Mouse (Mus musculus): ENCODE measurements around the gene Brd2.

The Brd2 gene

DNA sequence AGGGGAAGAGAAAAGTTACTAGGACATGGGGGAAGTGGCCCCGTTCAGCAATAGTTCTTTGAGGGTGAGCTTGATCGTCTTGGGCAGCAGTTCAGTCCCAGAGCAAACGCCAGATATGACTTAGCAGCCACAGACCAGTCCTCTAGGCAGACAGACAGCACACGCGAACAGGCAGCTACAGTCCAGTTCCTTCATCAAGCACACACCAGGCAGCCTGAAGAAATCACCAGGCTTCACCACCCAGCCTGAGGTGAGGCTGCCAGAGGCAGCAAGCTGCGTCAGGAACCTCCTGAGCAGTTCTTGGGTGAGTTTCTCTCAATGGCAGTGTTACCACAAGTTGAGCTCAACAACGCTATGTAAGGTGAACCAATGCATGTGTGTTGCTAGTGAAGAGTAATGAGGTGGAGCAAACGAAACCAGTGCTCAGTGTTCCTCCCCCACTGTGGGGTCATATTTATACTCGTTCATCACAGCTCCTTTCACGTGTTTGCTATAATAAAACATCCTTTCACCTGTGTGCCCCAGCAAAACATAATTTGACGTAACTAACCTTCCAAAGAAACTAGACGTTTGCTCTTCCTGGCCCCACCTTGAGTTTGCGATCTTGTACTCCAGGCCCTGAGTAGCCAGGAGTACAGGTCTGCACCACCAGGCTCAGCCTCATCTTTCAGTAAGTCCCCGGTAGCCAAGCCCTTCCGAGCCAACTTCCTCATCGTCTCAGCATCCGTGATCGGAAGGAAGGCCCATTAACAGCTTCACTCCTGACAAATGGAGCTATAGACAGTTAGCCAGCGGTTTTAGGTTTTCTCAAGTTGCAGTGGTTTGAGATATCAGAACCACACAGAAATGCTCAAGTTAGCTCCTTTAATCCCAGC is 7.9 kb upstream of the Brd2 start:
- DNase-seq: no peak

DNA sequence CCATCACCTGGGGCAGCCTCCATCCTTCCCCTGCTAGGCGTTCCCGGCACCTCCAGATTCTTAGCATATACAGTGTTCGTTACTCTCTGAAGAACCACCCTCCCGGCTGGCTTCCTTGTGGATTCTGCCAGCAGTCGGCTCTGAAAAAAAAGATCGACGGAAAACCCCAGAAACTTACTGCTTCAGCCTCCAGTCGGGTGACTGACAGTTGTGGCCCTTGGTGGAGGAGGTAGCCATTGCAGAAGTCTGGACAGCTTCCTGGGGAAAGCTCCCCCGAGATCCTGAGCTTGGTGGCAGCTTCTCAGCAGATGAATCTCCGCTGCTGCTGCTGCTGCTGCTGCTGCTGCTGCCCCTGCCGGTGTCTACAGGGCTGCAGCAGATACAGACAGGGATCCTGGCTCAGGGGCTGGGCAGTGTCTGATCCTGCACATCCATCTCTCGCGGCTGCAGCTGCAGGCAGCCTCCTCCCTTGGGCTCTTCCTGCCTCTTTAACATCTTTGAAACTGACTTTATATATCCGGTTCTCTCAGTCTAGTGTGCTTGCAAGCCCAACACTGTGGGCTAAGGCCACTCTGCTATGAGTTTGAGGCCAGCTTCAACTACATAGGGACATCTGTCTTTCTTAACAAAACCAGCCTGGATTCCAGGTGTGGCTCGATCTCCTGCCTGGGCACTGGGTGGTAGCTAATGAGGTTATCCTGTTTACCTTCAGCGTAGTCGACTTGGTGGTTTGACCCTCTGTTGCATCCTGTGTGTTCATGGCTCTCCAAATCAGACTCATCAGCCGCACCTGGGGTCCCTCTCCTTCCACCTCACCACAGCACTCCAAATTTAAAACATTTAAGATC is 6.7 kb upstream of the Brd2 start:
- peak in 1 of 2 experiments; percentile 29 for DNase-seq

DNA sequence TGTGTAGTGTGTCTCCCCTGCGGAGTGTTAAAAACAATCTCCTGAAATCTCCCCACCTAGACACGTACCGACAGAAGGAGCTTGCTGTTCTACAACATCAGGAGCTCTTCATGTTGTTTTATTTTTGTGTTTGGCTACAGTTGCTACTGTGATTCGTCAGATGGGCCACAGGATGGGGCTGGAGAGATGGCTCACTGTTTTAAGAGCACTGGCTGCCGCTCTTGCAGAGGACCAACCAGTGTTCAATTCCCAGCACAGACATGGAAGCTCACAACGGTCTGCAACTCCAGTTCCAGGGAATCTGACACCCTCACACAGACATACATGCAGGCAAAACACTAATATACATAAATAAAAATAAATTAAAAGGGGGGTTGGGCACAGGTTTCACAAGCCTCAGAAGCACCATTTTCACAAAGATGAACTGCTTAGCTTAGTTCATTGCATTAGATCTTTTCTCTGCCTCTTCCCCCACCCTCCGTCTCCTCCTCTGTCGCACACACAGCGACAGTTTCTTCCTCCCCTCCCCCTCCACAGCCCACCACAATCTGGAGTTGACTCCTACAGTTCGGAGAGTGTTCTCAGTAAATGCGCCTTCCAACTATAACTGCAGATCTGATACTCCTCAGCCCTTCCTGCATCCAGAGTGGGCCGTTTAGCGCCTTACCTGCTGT is 6.0 kb upstream of the Brd2 start:
- no peak for DNase-seq

DNA sequence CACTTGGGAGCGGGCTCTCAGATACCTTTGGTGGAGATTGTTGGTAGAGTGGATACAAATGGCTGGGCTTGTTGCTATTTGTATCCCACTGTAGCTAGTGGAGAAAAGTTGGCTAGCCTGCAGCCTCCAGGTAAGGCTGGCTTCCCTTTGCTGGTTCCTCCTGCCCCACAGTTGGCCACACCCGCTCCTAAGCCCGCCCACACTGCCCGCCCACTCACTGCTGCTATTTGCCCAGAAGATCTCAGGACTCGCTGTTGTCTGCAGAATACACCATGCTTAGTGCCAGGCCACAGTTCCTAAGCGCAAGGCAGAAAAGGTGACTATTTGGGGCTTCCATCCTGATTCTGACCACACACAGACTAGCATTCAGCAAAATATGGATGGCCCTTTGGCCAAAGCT is 5.0 kb upstream of the Brd2 start:
- DNase-seq: peak; percentile 78 to 82

DNA sequence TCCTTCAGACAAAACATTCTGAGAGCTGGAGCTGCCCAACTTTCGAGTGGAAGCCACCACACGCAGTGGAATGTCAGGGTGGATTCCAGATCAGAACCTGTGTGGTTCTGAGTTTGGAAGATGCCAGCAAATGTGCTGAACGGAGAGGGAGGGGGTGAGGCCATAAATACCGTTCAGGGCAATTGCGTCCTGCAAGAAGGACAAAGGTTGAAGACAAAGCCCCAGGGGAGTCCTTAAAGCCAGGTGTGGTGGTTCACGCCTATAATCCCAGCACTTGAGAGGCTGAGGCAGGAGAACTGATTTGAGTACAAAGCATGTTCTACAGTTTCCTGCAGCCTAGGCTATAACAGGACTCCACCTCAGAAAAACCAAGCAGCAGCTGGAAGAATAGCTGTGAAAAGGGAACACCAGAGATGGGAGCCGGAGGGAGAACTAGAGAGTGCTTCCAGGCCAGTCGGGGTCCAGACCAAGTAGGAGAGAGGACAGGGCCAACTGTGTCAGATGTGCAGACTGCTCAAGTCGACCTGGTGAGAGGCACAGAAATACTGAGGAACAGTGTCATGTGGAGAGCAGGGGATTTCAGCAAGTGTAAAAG is 4.5 kb upstream of the Brd2 start:
- no peak for DNase-seq

DNA sequence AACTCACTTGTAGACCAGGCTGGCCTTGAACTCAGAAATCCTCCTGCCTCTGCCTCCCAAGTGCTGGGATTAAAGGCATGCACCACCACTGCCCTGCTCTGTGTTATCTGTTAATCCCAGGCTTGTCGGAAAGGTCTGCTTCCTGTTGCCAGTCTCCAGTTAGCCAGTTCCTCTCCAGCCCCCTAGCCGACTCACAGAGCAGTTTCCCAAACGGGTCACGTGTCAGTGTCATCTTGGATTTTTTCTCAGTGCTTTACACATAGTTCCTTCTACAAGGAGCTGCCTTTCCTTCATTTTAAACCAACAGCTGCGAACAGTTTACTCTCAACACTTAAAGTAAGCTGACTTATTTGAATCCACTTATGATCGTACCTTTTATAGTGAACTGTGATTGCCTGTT is 2.2 kb upstream of the Brd2 start:
- DNase-seq: no peak

DNA sequence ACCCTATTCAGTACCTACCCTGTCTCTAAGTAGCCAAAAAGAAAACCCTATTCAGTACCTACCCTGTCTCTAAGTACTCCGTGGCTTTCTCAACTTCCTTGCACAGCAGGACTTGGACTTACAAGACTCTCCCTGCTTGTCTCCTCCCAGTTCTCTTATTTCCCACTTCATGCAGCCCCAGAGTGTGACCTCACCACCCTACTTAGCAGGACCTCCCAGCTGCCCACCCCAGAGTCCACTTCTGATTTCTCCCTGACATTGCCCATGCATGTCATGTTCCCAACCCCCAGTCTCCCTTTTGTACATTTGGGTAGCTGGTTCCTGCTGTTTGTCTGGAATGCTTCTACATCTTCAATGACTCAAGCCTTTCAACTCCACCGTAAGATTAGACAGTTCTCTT is 1.1 kb upstream of the Brd2 start:
- no peak for DNase-seq

DNA sequence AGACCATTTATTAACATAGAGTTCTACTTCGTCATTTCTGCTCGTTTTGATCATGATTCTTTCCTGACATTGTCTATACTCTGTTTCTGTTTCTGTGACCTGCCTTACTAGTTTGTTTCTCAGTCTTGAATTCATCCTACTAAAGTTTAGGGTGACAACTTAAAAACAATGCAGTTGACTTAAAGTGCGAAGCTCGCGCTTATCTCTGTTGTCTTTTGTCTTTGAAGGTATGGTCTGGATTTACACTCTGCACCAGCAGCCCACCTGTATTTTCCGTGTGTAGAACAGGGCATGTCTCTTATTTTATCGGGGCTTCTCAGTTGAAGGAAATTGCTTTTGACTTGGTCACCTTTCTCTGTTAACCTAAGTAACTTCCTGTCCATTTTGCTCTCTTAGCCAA is 677 bp upstream of the Brd2 start:
- DNase-seq: no peak

DNA sequence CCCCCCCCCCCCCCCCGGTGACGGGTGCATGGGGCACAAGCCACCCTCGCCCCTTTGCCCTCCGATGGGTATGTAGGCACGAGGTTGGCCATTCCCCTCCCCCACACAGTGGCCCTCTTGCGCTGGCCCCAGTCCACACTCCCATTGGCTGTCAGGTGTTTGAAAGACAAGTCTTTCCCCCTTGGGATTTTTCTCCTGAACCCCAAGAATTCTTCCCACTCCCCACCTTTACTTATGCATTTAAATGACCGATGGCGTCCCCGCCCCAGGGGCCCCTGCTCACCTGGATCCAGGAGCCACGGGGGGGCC is 601 bp downstream of the Brd2 start:
- DNase-seq: no peak

DNA sequence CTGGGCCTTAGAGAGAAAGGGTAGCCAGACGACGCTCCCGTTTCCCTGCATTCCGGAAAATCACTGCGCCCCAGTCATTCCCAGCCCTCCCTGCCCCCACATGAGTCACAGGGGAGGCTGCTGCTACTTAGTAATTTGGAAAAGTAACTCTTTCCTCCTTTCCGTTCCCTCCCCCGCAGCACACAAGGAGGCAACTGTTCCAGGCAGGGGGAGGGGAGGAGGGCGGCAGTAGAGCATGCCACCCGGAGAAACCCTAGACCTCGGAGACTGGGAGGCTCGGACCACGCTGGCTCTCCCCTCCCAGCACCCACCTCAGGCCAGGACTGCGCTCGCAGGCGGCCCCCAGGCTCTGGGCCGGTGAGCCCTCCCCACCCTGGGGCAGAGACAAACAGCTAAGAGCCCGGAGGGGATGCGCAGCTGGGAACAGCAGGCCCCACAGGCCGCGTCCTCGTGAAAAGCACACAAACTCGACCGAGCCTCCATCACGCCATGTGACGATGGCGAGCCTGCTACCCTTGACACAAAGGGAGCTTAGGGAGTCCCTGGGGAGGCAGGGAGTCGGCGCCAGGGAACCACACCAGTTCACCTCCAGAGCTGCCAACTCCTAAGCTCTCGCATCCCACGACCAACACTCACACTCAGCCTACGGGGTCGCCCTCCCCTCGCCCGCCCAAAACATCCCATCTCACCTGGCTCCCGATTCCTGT is 1.1 kb downstream of the Brd2 start:
- peak; percentile 61 to 67 for DNase-seq

DNA sequence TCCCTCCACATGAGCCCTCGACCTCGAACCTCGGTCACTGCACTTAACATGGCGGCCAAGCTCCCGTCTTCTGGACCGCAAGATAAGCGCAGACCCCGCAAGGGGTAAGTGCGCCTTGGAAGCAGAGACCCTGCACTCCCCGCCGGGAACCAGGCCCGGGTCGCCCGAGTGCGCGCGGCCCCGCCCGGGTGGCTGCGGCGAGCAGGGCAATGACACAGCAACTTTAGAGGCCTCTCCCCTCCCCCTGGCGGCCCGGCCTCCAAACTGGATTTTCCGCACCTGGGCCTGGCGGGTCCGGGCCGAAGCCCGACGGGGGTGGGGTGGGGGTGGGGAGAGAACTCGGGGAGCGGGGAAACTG is 1.6 kb downstream of the Brd2 start:
- DNase-seq: peak; percentile 74 to 80

DNA sequence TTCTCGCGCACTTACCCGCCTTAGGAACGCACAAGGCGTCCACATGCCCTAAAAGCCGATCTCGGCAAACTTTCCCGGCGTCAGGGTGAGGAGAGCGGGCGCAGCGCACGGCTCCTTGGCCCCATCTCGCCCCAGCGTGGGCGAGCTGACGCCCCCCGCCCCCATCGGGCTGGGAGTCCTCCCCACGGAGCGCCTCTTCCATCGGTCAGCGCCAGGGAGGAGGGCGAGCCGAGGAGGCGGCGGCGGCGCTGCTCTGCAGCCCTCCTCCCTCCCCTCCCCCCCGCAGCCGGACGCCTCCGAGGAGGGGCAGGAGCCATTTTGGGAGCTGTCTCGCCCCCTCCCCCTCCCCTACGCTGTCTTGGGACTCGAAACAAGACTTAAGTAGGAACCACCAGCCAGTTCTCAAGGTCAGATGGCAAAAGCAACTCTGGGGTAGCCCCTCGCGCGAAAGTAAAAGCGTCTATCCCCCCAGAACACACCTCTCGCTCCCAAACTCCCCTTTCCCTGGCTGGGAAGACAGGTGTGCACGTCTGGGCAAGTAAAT is 2.2 kb downstream of the Brd2 start:
- peak; percentile 81 for DNase-seq

DNA sequence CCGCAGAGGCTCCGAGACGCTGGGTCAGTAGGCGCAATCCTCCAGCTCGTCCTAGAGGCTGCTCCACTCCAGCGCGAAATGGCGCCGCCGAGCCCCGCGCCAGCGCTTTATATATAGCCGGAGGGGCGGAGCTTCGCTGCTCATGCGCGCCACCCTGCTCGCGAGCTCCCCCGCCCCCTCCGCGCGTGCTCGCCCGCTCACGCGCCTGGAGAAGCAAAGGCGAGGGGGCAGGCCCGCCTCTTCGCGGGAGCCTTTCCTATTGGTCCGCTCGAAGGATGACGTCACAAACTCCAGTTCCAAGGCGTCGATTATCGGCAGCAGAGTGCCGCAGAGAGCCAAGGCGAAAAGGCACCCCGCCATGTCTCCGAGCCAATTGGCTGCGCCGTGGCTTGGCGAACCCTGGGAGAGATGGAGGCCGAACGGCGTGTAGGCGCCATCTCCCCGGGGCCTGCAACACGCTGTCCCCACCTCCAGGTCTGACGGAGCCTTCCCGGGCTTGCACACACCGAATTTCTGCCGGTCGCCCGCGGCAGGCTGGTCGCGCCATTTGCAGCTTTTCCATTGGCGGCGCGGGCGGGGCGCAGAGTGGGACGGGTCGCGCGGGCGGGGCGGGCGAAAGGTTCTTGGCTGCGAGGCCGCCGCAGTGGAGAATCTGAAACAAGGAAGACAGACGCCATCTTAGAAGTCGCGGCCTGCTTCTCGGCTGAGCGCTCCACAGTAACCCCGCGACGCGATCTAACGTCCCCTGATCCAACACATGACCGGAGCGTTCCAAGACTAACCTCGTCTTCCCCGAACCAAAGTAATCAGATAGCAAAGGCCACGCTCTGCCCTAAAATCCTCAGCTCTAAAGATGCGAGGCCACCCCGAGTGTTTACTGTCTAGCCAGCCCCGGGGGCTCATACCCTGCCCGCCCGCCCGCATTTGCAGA is 2.9 kb downstream of the Brd2 start, which contains the start of gene H2-DMa:
H2-DMa (plus strand) TSS at position 293 of the 931 bp plus-strand sequence.
- DNase-seq: peak; percentile 97 to 98

DNA sequence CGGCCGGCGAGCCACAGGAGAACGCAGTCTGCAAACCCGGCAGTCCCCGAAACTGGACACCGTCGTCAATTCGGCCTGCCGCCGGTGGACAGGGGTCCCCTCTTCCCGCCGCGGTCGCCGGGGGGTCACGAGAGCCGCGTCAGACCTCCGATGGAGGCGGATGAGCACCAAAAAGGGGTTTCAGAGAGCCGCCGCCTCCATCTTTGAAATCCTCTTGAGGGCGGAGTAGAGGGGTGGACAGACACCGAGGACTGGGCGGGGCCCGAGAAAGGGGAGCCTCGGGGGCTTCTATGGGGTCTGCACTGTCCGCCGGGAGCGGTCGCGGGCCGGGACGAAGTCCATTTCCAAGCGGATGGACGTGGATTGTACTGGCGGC is 3.6 kb downstream of the Brd2 start:
- DNase-seq: no peak

DNA sequence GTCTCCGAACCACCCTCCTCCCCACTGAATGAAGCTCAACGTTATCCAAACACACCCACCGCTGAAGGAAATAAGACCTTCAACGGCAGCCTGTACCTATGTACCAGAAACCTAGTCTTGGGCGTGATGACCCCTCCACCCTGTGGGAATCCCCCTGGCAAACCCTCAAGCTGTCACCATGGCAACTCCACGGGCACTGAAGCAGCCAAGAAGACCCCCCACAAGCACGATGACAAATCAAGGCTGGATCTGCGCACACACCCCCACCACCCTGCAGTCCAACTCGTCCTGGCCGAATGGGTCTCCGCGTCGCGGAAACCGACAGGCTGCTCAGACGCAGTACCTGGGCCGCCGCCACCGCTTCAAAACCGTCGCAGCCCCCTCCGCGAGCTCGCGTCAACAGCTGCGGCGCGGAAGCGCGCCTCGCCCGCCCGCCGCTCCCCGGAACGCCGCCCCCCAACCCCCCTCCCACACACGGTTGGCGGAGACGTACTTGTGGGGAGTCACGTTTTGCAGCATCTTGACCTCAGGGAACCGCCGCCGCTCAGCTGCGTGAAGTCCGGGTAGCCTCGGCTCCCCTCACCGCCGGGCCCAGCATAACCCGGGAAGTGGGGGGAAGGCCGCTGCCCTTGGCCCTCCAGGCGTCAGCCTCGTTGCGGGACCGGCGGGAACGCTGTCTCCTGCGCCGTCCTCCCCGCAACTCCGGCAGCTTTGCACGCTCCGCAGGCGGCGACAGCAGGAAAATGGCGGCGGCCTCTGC is 4.1 kb downstream of the Brd2 start:
- peak; percentile 47 to 57 for DNase-seq

DNA sequence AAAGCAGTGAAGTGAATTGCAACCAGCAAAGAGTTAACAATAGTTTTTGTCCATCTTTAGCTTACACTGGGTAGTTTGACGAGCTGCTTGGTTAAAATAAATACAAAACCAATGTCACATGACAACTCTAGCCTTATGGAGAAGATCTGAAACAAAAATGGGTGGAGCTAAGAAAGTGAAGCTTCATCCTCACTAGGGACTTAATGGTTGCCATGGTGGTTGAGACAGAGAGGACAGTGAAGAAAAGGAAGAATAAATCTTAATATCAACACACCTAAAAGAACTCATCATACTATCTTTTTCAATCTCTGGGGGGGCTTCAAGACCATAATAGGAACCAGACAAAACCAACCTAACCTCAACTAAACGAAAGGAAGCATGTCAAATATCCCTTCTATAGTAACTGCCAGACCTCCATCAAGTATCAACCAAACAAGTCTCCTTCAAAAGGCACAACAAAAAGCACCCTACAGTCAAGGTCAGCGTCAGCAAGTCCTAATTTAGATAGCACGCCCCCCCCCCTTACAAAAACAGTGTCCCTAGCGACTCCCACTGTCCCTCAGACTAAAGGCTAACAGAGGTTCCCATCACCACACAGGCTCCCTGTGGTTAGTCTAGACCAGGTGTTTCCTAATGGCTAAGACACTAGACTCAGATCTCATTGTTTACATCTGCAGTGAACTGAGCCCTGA is 4.9 kb downstream of the Brd2 start:
- DNase-seq: no peak

DNA sequence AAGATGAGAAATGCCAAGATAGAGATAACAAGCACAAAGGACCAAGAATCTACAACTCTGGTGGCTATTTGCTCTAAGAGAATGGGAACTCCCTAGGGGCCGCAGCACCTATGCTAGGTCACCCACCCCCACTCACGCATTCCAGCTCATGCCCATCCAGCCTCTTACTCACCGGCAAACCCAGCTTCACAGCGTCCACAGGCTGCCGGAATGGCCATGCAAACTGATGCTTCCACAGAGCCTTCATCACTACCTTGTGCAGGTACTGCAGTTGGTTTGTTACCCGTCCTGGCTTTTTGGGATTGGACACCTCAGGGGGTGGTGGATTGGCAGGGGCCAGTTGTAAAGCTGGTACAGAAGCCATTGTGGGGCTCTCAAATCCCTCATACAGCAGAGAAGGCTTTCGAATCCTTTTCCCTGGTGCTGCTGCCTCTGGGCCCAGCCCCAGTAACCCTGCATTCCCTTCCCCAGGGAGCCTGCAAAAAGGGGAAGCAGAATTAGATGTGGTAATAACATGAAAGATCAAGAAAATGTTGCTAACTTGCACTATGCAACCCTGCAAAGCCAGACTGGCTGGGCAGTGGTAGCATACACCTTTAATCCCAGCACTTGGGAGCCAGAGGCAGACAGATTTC is 5.6 kb downstream of the Brd2 start:
- no peak for DNase-seq

DNA sequence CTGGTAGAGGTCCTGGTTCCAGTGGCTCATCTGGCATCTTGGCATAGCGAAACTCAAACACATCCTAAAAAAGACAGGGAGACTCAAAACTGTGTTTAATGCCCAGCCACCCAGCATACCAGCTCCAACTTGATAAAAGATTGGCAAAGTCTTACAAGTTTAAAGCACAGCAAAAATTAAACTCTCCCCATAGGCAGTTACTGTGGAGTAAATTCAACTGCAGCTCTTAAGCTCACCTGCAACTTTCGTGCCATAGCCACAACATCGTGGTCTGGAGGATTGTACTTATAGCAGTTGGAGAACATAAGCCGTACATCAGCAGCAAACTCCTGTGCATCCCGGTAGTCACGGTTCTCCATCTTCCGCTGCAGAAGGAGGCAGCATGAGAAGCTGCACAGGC is 8.3 kb downstream of the Brd2 start:
- no peak for DNase-seq

DNA sequence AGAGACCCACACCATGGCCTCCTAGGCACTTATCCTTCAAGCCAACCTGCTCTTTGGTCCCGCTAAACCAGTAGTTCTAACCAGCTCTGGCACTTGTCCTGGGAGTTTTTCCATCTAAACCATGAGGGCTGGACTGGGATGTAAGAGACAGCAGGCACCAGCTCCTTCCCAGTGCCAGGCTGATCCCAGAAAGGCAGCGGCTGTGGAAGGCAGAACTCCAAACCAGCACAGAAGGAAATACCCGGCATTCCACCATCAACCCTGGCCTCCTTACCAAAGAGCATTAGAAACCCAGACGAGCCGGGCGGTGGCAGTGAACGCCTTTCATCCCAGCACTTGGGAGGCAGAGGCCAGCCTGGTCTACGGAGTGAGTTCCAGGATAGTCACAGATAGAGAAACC is 12.1 kb downstream of the Brd2 start:
- DNase-seq: no peak

Data from spleen, adult 18-20 months (tissue).